Mouse (Mus musculus) heart, embryonic 12.5 days (tissue): ENCODE measurements around the gene Pqlc2. TPM values are rescaled to one million over a fixed set of nuclear protein-coding genes. Genes with fewer than 3 reads are reported as not detected.
A peak's percentile ranks its signal among the peaks of the same experiment; 100 is the strongest.

Experiments used
- ATAC-seq: fragments of 200-750 bp; cut with Nextera tagmentation; 2 replicates; pipeline ENCODE4 v1.8.0; 2017; ENCODE audit warnings: moderate TSS enrichment, moderate library complexity; ENCODE audit not compliant: insufficient number of reproducible peaks, low FRiP score
- H3K27ac ChIP-seq: fragments of 300-500 bp; sonication (generic); 2 replicates; pipeline ENCODE4 v1.5.1; 2016; ENCODE audit warnings: mild to moderate bottlenecking, moderate library complexity; ENCODE audit not compliant: poor library complexity, severe bottlenecking
- H3K27me3 ChIP-seq: fragments of 300-500 bp; sonication (generic); replicated peaks from 2 replicates; pipeline ENCODE4 v1.6.1; 2016; ENCODE audit warnings: mild to moderate bottlenecking, moderate library complexity
- H3K36me3 ChIP-seq: fragments of 300-500 bp; sonication (generic); 2 replicates; pipeline ENCODE4 v1.6.1; 2016; ENCODE audit warnings: mild to moderate bottlenecking, moderate library complexity
- H3K4me1 ChIP-seq: fragments of 300-500 bp; sonication (generic); replicated peaks from 2 replicates; pipeline ENCODE4 v1.6.1; 2016; ENCODE audit warnings: mild to moderate bottlenecking
- H3K4me2 ChIP-seq: fragments of 300-500 bp; sonication (generic); 2 replicates; pipeline ENCODE4 v1.6.1; 2016; ENCODE audit warnings: mild to moderate bottlenecking, moderate library complexity
- H3K4me3 ChIP-seq: fragments of 300-500 bp; sonication (generic); 2 replicates; pipeline ENCODE4 v1.5.1; 2016; ENCODE audit warnings: mild to moderate bottlenecking
- H3K9ac ChIP-seq: fragments of 300-500 bp; sonication (generic); 2 replicates; pipeline ENCODE4 v1.6.1; 2016; ENCODE audit warnings: mild to moderate bottlenecking, moderate library complexity
- H3K9me3 ChIP-seq: fragments of 300-500 bp; sonication (generic); replicated peaks from 2 replicates; pipeline ENCODE4 v1.6.1; 2016; ENCODE audit warnings: mild to moderate bottlenecking, moderate library complexity
- WGBS: fragments of 180-500 bp; shearing (Covaris S2); methylation state at CpG from one replicate; pipeline ENCODE4 v1.1.7; 2016; 5-methylcytosine and 5-hydroxymethylcytosine counted together
- polyA plus RNA-seq: library from polyadenylated mRNA; unstranded; fragments of >200 nt; fragmentation: Nextera tagmentation; extraction: Ambion mirVana; gene quantifications from 2 replicates; pipeline ENCODE4 v1.2.1, GENCODE M21; 2016

The Pqlc2 gene
- polyA plus RNA-seq, 1 experiment from 2014 or later = 10.6 TPM

GRCm38 (mm10) chr4:139262981-139263380 is 47.5 kb downstream of the Pqlc2 start:
- no peak overlapping the region for H3K9ac ChIP-seq
- peaks cover 7% of the 10 kb centered on the region; the same call in 1 of the 2 replicates for H3K4me1 ChIP-seq
- no peak overlapping the region for H3K27ac ChIP-seq
- no peaks in the 10 kb centered on the region for H3K9me3 ChIP-seq
- H3K27me3 ChIP-seq = no peaks in the 10 kb centered on the region
- ATAC-seq = no peak
- no peak overlapping the region for H3K4me3 ChIP-seq
- peaks cover 82% of the 10 kb centered on the region for H3K36me3 ChIP-seq
- 88% methylated on average over 6 of the region's 6 CpGs for WGBS
- H3K4me2 ChIP-seq = no peak overlapping the region

DNA sequence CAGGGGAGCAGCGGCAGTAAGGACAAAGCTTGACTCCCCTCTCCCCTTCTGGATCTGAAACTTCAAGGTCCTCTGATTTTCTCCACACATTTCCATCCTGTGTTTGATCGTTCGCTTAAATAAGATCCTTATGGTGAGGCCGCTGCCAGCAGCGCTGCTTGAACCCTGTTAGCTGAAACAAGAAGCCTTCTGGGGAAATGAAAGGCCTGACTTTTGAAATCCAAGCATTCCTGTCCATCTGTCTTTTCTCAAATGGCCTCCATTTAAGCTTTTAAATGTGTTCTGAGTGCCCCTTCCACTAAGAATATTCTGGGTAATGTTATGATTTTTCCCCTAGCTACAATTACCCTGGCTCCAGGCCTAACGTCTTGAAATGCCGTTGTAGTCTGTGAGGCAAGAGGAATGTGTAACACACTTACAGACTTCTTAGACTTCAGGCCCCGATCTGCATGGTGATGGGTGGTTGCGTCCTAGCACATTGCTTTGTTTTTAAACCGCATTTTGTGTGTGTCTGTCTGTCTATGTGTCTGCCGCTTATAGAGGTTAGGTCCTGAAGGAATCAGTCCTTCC is 51.1 kb downstream of the Pqlc2 start:
- H3K9me3 ChIP-seq = no peaks in the 10 kb centered on the region
- no peak overlapping the region for H3K4me3 ChIP-seq
- no peaks in the 10 kb centered on the region for H3K27me3 ChIP-seq
- no peak overlapping the region for H3K4me2 ChIP-seq
- no peak overlapping the region for H3K27ac ChIP-seq
- H3K9ac ChIP-seq = no peak overlapping the region
- peaks cover 12% of the 10 kb centered on the region; the same call in 1 of the 2 replicates for H3K4me1 ChIP-seq
- H3K36me3 ChIP-seq = peaks cover 78% of the 10 kb centered on the region
- WGBS = 87% methylated on average over 11 of the region's 11 CpGs
- ATAC-seq = no peak

DNA sequence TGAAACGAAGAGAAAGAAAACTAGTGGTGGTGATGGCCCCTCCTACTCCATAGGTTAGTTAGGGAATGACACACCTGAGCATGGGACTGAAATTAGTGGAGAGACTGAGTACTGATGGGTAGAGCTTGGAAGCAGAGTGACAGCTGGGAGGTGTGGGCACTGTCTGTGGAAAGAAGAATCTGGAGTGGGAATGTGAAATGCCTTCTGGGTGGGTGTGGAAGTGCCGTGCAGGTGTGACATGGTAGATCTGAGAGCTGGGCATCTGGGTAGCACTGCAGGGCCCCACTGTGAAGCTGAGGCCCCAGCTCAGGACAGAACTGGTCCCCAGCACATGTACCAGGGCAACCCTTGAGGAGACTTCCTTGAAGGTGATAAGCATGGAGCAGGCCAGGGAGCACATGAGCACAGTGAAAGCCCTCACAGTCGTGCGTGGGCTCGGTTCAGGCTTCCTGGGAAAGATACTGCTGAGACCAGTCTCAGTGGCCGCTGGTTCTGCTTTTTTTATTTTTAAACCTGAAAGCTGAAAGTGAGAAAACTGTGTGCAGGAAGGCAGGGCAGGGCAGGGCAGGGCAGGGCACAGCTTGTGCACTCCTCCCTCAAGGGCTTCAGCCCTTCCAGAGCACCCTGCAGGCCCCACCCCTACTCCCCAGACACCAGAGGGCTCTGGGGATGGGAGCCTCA is 51.7 kb downstream of the Pqlc2 start:
- H3K27me3 ChIP-seq = no peaks in the 10 kb centered on the region
- no peak overlapping the region for H3K9ac ChIP-seq
- 72% methylated on average over 6 of the region's 6 CpGs for WGBS
- no peak for ATAC-seq
- H3K27ac ChIP-seq = no peak overlapping the region; the same call in 1 of the 2 replicates
- H3K4me3 ChIP-seq = no peak overlapping the region
- H3K9me3 ChIP-seq = no peaks in the 10 kb centered on the region
- no peak overlapping the region for H3K4me2 ChIP-seq
- peaks cover 12% of the 10 kb centered on the region; the same call in 1 of the 2 replicates for H3K4me1 ChIP-seq
- peaks cover 72% of the 10 kb centered on the region for H3K36me3 ChIP-seq

DNA sequence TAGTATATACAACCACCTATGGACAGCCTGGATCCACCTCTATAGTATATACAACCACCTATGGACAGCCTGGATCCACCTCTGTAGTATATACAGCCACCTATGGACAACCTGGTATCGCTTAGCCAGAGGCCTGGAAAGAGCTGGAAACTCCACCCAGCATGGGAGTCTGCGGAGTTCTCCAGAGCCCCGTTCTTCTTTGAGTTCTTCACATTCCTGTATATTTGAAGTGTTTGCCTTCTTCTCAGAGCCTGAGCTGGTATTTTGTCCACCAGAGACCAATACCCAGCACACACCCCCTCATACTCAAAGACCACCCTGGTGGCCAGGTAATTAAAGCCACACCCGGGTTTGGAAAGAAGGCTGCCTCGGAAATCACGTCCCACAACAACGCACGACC is 53.8 kb downstream of the Pqlc2 start:
- peaks cover 16% of the 10 kb centered on the region for H3K4me1 ChIP-seq
- H3K4me2 ChIP-seq = no peak overlapping the region
- no peaks in the 10 kb centered on the region for H3K9me3 ChIP-seq
- ATAC-seq = no peak
- H3K36me3 ChIP-seq = peaks cover 51% of the 10 kb centered on the region
- H3K4me3 ChIP-seq = no peak overlapping the region
- 86% methylated on average over 8 of the region's 8 CpGs for WGBS
- H3K27ac ChIP-seq = no peak overlapping the region
- H3K9ac ChIP-seq = no peak overlapping the region
- no peaks in the 10 kb centered on the region for H3K27me3 ChIP-seq

DNA sequence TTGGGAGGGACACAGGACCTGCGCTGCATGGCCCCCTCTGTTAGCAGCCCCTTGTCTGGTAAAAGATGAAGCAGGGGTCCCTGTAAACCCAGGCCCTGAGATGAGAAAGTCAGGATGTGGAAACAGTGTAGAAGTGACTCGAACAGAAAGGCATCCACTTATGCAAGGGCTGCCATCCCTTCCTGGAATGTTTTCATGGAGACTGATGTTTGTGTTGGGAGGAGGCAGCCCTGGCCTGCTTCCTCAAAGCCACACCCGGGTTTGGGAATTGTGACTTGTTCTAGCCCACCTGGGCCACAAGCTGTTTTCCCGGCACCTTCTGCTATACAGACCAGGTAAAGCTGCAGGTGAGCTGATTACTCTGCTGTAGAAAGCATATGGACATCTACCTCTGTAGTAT is 54.4 kb downstream of the Pqlc2 start:
- no peak for ATAC-seq
- 73% methylated on average over 4 of the region's 4 CpGs for WGBS
- no peak overlapping the region for H3K9ac ChIP-seq
- H3K27ac ChIP-seq = no peak overlapping the region
- H3K4me3 ChIP-seq = no peak overlapping the region
- H3K36me3 ChIP-seq = peaks cover 47% of the 10 kb centered on the region
- H3K4me1 ChIP-seq = peaks cover 22% of the 10 kb centered on the region
- no peaks in the 10 kb centered on the region for H3K27me3 ChIP-seq
- no peaks in the 10 kb centered on the region for H3K9me3 ChIP-seq
- H3K4me2 ChIP-seq = no peak overlapping the region

GRCm38 (mm10) chr4:139253206-139253605 is 57.3 kb downstream of the Pqlc2 start:
- H3K4me3 ChIP-seq = no peak overlapping the region
- H3K27me3 ChIP-seq = no peaks in the 10 kb centered on the region
- WGBS = 89% methylated on average over 9 of the region's 9 CpGs
- no peaks in the 10 kb centered on the region for H3K9me3 ChIP-seq
- no peak overlapping the region for H3K4me2 ChIP-seq
- H3K9ac ChIP-seq = no peak overlapping the region
- H3K36me3 ChIP-seq = peaks cover 21% of the 10 kb centered on the region
- ATAC-seq = no peak
- no peak overlapping the region for H3K27ac ChIP-seq
- peaks cover 51% of the 10 kb centered on the region for H3K4me1 ChIP-seq

DNA sequence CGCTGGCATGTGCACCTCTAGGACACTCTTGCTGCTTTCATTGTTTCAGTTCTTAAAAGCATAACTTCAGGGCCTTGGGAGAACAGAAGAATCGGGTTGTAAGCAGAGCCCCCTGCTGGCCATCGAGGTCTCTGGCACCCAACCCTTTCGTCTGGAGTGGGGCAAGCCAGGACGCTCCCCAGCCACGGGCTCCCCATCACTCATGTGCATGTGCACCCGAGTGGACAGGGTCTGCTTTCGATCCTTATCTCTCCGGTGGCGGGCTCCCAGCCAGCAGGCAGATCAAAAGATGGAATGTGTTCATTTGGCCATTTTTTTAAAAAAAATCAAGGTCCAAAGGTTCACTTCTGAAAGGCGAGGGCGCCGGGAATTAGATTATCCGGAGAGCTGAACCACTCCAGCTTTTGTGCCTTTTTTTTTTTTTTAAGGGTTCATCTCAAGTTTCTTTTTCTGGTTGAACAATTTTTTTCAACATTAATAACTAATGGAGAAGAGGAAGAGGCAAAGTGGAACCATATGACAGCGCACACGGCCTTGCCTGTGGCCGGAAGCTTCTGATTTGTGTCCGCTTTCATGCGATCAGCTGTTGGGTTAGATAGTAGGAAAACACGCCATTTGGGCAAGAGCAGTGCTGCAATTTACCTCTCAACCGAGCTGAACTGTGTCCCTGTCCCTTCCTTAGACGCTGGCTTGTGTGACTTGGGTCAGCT is 58.3 kb downstream of the Pqlc2 start:
- Histone ChIP-seq H3K9ac (0 out of 2 replicates have a peak overlapping the region, but pooled peaks have one; percentile 3), H3K27me3 (no peaks in the 10 kb centered on the region), H3K27ac (no peak overlapping the region), H3K4me1 (peaks cover 61% of the 10 kb centered on the region), H3K36me3 (peaks cover 18% of the 10 kb centered on the region), H3K9me3 (no peaks in the 10 kb centered on the region), H3K4me3 (no peak overlapping the region), H3K4me2 (no peak overlapping the region)
- 60% methylated on average over 22 of the region's 22 CpGs for WGBS
- no peak for ATAC-seq

- peaks cover 70% of the 10 kb centered on the region for H3K4me1 ChIP-seq
Observed at GRCm38 (mm10) chr4:139250886-139251285, 59.6 kb downstream of the Pqlc2 start.

GRCm38 (mm10) chr4:139250043-139250442 is 60.5 kb downstream of the Pqlc2 start:
- 45% methylated on average over 5 of the region's 5 CpGs for WGBS
- H3K4me3 ChIP-seq = no peak overlapping the region

More at GRCm38 (mm10) chr4:139250886-139251285, 59.6 kb downstream of the Pqlc2 start:
- 0 out of 2 replicates have a peak overlapping the region, but pooled peaks have one; percentile 3 for H3K9ac ChIP-seq
- no peaks in the 10 kb centered on the region for H3K27me3 ChIP-seq
- H3K27ac ChIP-seq = peak overlapping the region; percentile 32
- no peak overlapping the region for H3K4me3 ChIP-seq
- ATAC-seq = no peak
- WGBS = 27% methylated on average over 8 of the region's 8 CpGs
- H3K4me2 ChIP-seq = 0 out of 2 replicates have a peak overlapping the region, but pooled peaks have one; percentile 7
- H3K36me3 ChIP-seq = peaks cover 21% of the 10 kb centered on the region
- no peaks in the 10 kb centered on the region for H3K9me3 ChIP-seq

GRCm38 (mm10) chr4:139248736-139249135 is 61.8 kb downstream of the Pqlc2 start:
- Histone ChIP-seq H3K36me3 (peaks cover 19% of the 10 kb centered on the region; the same call in 1 of the 2 replicates), H3K4me2 (no peak overlapping the region), H3K4me1 (peaks cover 81% of the 10 kb centered on the region), H3K4me3 (no peak overlapping the region), H3K9me3 (no peaks in the 10 kb centered on the region), H3K27me3 (no peaks in the 10 kb centered on the region), H3K27ac (no peak overlapping the region), H3K9ac (no peak overlapping the region)
- no peak for ATAC-seq
- 79% methylated on average over 5 of the region's 5 CpGs for WGBS

More at GRCm38 (mm10) chr4:139250043-139250442, 60.5 kb downstream of the Pqlc2 start:
- Histone ChIP-seq H3K27ac (peak overlapping the region; percentile 32; the same call in 1 of the 2 replicates), H3K27me3 (no peaks in the 10 kb centered on the region), H3K4me1 (peaks cover 70% of the 10 kb centered on the region), H3K9ac (no peak overlapping the region), H3K36me3 (peaks cover 19% of the 10 kb centered on the region; the same call in 1 of the 2 replicates), H3K9me3 (no peaks in the 10 kb centered on the region), H3K4me2 (0 out of 2 replicates have a peak overlapping the region, but pooled peaks have one; percentile 7)
- ATAC-seq = no peak

DNA sequence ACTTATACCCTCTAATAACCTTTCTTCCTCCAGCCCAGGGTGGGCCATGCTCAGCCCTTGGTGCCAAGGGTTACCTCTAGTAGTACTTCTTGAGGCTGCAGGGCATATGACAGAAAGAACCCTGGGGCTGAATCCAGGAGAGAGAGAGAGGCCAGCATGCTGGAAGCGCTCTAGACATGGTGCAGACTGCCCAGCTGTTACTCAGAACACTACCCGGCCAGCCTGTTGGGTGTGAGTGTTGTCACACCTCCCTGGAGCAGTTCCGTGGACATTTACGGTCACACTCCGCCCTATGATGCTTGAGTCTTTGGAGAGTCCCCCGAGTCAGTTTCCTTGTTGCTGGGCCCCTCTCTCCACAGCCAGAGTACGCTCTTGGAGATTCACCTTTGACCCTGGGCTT is 62.5 kb downstream of the Pqlc2 start:
- ATAC-seq = no peak
- Histone ChIP-seq H3K27ac (no peak overlapping the region; the same call in 1 of the 2 replicates), H3K4me3 (no peak overlapping the region), H3K4me1 (peaks cover 85% of the 10 kb centered on the region), H3K36me3 (peaks cover 19% of the 10 kb centered on the region; the same call in 1 of the 2 replicates), H3K27me3 (no peaks in the 10 kb centered on the region), H3K4me2 (no peak overlapping the region), H3K9me3 (no peaks in the 10 kb centered on the region), H3K9ac (0 out of 2 replicates have a peak overlapping the region, but pooled peaks have one; percentile 15)
- 69% methylated on average over 7 of the region's 7 CpGs for WGBS
